ENCODE assay signal across 9 mouse cellular contexts in genomic region chr2:172937326-172938190, GRCm38 (mm10). TPM values are rescaled to one million over a fixed set of nuclear protein-coding genes. Genes with fewer than 3 reads are reported as not detected.
DNase-seq lines count a peak whose midpoint lies in the region; ATAC-seq lines count a peak whose summit lies in the region.
"Had no signal": no experiment of that assay in that cellular context is flagged by ENCODE, and none has a peak within 500 bp of the region (broad histone marks: within the 10 kb centered on the region; RNA-seq: fewer than 3 reads in every experiment).

No protein-coding gene starts in this region.

- H3K4me1 ChIP-seq in embryonic facial prominence, embryonic 10.5 days = peaks cover 97% of the 10 kb centered on the region
- peaks cover 44% of the 10 kb centered on the region for H3K4me1 ChIP-seq in hindbrain, embryonic 16.5 days (ENCODE audit: control insufficient read depth, insufficient read depth, low read depth, low read length)
- H3K4me1 ChIP-seq in neural tube, embryonic 12.5 days = peaks cover 76% of the 10 kb centered on the region

- H3K4me2 ChIP-seq in hindbrain, embryonic 16.5 days (ENCODE audit: low read length) = peak overlapping the region; percentile 96
- H3K4me2 ChIP-seq in neural tube, embryonic 12.5 days (replicated peaks) = peak overlapping the region; percentile 93

- no peaks in the 10 kb centered on the region for H3K36me3 ChIP-seq in embryonic facial prominence, embryonic 10.5 days (replicated peaks)
- H3K36me3 ChIP-seq in hindbrain, embryonic 16.5 days (ENCODE audit: control insufficient read depth, insufficient read depth, low read length) = no peaks in the 10 kb centered on the region
- no peaks in the 10 kb centered on the region for H3K36me3 ChIP-seq in neural tube, embryonic 12.5 days

- ATAC-seq in hindbrain, embryonic 16.5 days = no peak
- ATAC-seq in neural tube, embryonic 12.5 days (ENCODE audit: low FRiP score, low read depth) = no peak
- ATAC-seq in megakaryocyte-erythroid progenitor cell, adult 5-6 weeks (replicated peaks; ENCODE audit: low FRiP score, low TSS enrichment, poor library complexity, severe bottlenecking) = no peak

- H3K4me3 ChIP-seq in embryonic facial prominence, embryonic 10.5 days = peak overlapping the region; percentile 69
- peak overlapping the region; percentile 8; the same call in 1 of the 2 replicates for H3K4me3 ChIP-seq in hindbrain, embryonic 16.5 days (ENCODE audit: low read length)
- H3K4me3 ChIP-seq in neural tube, embryonic 12.5 days = peak overlapping the region; percentile 49

- peak; percentile 51 to 71 for DNase-seq in kidney, postnatal 4 days
- DNase-seq in kidney, adult 18-20 months = no peak
- DNase-seq in embryonic facial prominence, embryonic 10.5 days (ENCODE audit: low spot score) = peak; percentile 61
- no peak for DNase-seq in layer of hippocampus, adult 11-12 months (ENCODE audit: low spot score)
- DNase-seq in frontal cortex, postnatal 25 days (ENCODE audit: low spot score in 2 of 2) = no peak
- DNase-seq: layer of hippocampus, adult 9-11 months had no signal

- H3K9ac ChIP-seq in hindbrain, embryonic 16.5 days (ENCODE audit: low read depth, low read length) = no peak overlapping the region
- H3K9ac ChIP-seq in neural tube, embryonic 12.5 days = peak overlapping the region; percentile 43; the same call in 1 of the 2 replicates

- peak overlapping the region; percentile 85 for H3K27ac ChIP-seq in embryonic facial prominence, embryonic 10.5 days (replicated peaks)
- H3K27ac ChIP-seq in hindbrain, embryonic 16.5 days (ENCODE audit: low read depth, low read length) = 0 out of 2 replicates have a peak overlapping the region, but pooled peaks have one; percentile 3
- H3K27ac ChIP-seq in neural tube, embryonic 12.5 days = 0 out of 2 replicates have a peak overlapping the region, but pooled peaks have one; percentile 23

- 4% methylated on average over 12 of the region's 12 CpGs for whole genome bisulfite sequencing in embryonic facial prominence, embryonic 10.5 days
- WGBS in hindbrain, embryonic 16.5 days = 11% methylated on average over 12 of the region's 12 CpGs
- 9% methylated on average over 12 of the region's 12 CpGs for WGBS in neural tube, embryonic 12.5 days

- no peaks in the 10 kb centered on the region for H3K9me3 ChIP-seq in embryonic facial prominence, embryonic 10.5 days
- no peaks in the 10 kb centered on the region for H3K9me3 ChIP-seq in hindbrain, embryonic 16.5 days (ENCODE audit: control insufficient read depth, low read length)
- H3K9me3 ChIP-seq in neural tube, embryonic 12.5 days = no peaks in the 10 kb centered on the region

- peaks cover 96% of the 10 kb centered on the region for H3K27me3 ChIP-seq in embryonic facial prominence, embryonic 10.5 days (replicated peaks; ENCODE audit: low read depth, poor library complexity, severe bottlenecking)
- H3K27me3 ChIP-seq in hindbrain, embryonic 16.5 days (replicated peaks; ENCODE audit: control insufficient read depth, insufficient read depth, low read length) = peaks cover 55% of the 10 kb centered on the region
- peaks cover 71% of the 10 kb centered on the region for H3K27me3 ChIP-seq in neural tube, embryonic 12.5 days (replicated peaks)

RNA-seq across cellular contexts. Expression of gene Bmp7, which starts 2.6 kb away (rescaled TPM):
- 19.8 and 20.9 TPM in 2 replicates for polyA plus RNA-seq in embryonic facial prominence, embryonic 10.5 days (2016; fragmentation: Nextera tagmentation; extraction: Ambion mirVana)
- polyA plus RNA-seq in hindbrain, embryonic 16.5 days (2015; fragmentation: Nextera tagmentation; extraction: Ambion mirVana) = 13.7 and 20.0 TPM in 2 replicates
- polyA plus RNA-seq in neural tube, embryonic 12.5 days (2016; fragmentation: Nextera tagmentation; extraction: Ambion mirVana) = 14.8 and 16.3 TPM in 2 replicates
- not detected in 2 replicates for total RNA-seq in megakaryocyte-erythroid progenitor cell, adult 5-6 weeks (2014; fragmentation: Nextera tagmentation)
- total RNA-seq in megakaryocyte-erythroid progenitor cell, adult 5-6 weeks (2017) = not detected in 2 replicates

RNA-seq across cellular contexts. Expression of gene Spo11, which starts 39.9 kb away (rescaled TPM):
- 0.26 and 0.46 TPM in 2 replicates for polyA plus RNA-seq in embryonic facial prominence, embryonic 10.5 days (2016; fragmentation: Nextera tagmentation; extraction: Ambion mirVana)
- 1.2 and 1.8 TPM in 2 replicates for polyA plus RNA-seq in hindbrain, embryonic 16.5 days (2015; fragmentation: Nextera tagmentation; extraction: Ambion mirVana)
- 0.22 and 0.27 TPM in 2 replicates for polyA plus RNA-seq in neural tube, embryonic 12.5 days (2016; fragmentation: Nextera tagmentation; extraction: Ambion mirVana)
- 2.1 and 2.6 TPM in 2 replicates for total RNA-seq in megakaryocyte-erythroid progenitor cell, adult 5-6 weeks (2014; fragmentation: Nextera tagmentation)
- total RNA-seq in megakaryocyte-erythroid progenitor cell, adult 5-6 weeks (2017) = 0.53 TPM in 1 of 2 replicates, not detected in the other

Comparison
In these comparisons a context has a peak if more than half of its experiments do, and no peak if none do; other contexts are left out.
1. DNase-seq: peak in kidney, postnatal 4 days (2 of 2) and embryonic facial prominence, embryonic 10.5 days (single experiment); none in kidney, adult 18-20 months (single experiment), layer of hippocampus, adult 11-12 months (single experiment) and frontal cortex, postnatal 25 days (0 of 2).
2. H3K27ac ChIP-seq: peak in every context shown above with its lines; median percentile 85 in embryonic facial prominence, embryonic 10.5 days; 23 in neural tube, embryonic 12.5 days; 3 in hindbrain, embryonic 16.5 days.
3. H3K4me3 ChIP-seq: peak in every context shown above with its lines; median percentile 69 in embryonic facial prominence, embryonic 10.5 days; 49 in neural tube, embryonic 12.5 days; 8 in hindbrain, embryonic 16.5 days.